Mouse (Mus musculus): ENCODE measurements at regions not wholly inside any gene's neighbourhood (a gene's known extent, or its start where the extent isn't known, plus 50 kb on each side); places are given as distances from the start of the nearest gene placed in this dataset. TPM values are rescaled to one million over a fixed set of nuclear protein-coding genes. Genes with fewer than 3 reads are reported as not detected.

Small RNAs in the stretch of these regions (microRNA-seq; reads per million reads assigned to microRNA genes)
- not detected for gene Mir6401

Data from forebrain, embryonic 13.5 days (tissue).